Mouse (Mus musculus) c-Kit-positive CD71-positive TER-119-positive erythroid progenitor cells, embryonic 14.5 days (primary cell): Measurements from ENCODE around the gene Trim13.

Source experiments
- DNase-seq: peaks from one replicate; pipeline ENCODE4 v3.0.0-alpha.2; 2013; ENCODE audit warnings: low spot score

The Trim13 gene

GRCm38 (mm10) chr14:61613319-61613718, 15.3 kb downstream of the Trim13 start:
- no peak for DNase-seq

- no peak for DNase-seq
Observed at GRCm38 (mm10) chr14:61620371-61620770, 22.3 kb downstream of the Trim13 start.

- no peak for DNase-seq
Observed at GRCm38 (mm10) chr14:61635969-61636368, 37.9 kb downstream of the Trim13 start.

DNA sequence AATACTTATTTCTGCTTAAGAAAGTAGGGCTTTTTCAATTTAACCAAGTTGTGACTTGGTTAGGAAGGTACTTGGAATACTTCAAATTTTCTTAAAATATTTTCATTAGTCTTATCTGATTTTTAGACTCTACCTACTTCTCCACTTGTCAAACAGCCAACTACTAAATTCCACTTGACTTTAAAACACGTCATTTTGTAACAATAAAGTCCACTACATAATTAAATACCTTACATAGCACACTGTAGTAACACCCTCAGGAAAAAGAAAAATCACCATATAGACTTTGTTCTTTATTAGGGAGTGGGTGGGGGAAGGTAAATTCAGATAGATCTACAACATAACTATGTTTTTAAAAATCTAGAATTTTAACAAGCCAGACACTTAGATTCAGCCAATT, 44.6 kb downstream of the Trim13 start:
- DNase-seq, result no peak

- no peak for DNase-seq
Observed at GRCm38 (mm10) chr14:61645547-61645946, 47.5 kb downstream of the Trim13 start.

GRCm38 (mm10) chr14:61647182-61647880, 49.3 kb downstream of the Trim13 start:
- peak; percentile 70 for DNase-seq

DNA sequence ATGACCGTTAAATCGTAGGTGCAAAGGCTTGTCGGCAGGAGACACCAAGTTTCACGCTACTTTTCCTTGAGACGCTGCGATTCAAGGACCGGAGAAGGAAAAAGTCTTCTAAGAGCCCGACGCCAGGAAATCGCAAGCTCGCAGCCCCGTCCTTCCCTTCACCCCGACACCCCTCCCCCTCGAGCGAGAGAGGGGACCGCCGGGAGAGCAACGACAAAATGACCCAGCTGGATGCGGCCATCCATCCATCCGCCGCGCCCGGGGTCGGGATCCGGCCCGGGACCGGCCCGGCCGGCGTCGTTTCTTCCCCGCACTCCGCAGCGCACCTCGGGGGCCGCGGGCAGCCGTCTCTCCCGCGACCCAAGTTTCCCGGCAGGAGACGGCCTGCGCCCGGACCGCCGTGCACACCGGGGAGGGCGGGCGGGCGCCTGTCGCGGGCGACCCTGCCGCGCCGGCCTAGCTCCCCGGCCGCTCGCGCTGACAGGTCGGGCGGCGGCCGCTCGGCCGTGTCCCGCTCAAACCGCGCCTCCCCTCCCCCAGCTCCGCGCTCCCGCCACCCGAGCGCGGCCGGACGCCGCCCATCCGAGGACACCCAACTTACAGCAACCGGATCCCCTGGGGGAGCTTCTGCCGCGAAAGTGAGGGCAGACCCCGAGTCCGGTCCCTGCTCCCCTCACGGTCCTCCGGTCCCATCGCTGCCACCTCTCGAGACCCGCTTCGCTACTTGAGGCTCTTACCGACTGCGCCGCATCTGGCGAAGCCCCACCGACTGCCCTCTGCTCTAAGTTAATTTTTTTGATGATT, 50.0 kb downstream of the Trim13 start:
- DNase-seq, result peak; percentile 31

GRCm38 (mm10) chr14:61648685-61649504, 50.8 kb downstream of the Trim13 start:
- peak; percentile 97 for DNase-seq

GRCm38 (mm10) chr14:61650291-61650960, 52.4 kb downstream of the Trim13 start:
- peak; percentile 55 for DNase-seq
